Mouse (Mus musculus): ENCODE measurements at regions not wholly inside any gene's neighbourhood (a gene's known extent, or its start where the extent isn't known, plus 50 kb on each side); places are given as distances from the start of the nearest gene placed in this dataset.

GRCm38 (mm10) chr2:75144861-75145260 is 319.3 kb downstream of the Mtx2 start:
- no peak overlapping the region for H3K4me3 ChIP-seq (ENCODE audit: insufficient read depth, low read length)
- TF ChIP-seq CTCF (IDR thresholded peaks at IDR 0.05; ENCODE audit: extremely low read depth, insufficient read depth, low read length), result no peak
- no peak for TF ChIP-seq POLR2A (IDR thresholded peaks at IDR 0.05; ENCODE audit: extremely low read depth, insufficient read depth, low read length)
- H3K4me1 ChIP-seq (ENCODE audit: control insufficient read depth, insufficient read depth, low read length), result no peaks in the 10 kb centered on the region
- H3K27ac ChIP-seq (ENCODE audit: insufficient read depth, low read length), result no peak overlapping the region

GRCm38 (mm10) chr2:75146256-75146655 is 320.7 kb downstream of the Mtx2 start:
- Histone ChIP-seq H3K27ac (ENCODE audit: insufficient read depth, low read length) (no peak overlapping the region), H3K4me1 (ENCODE audit: control insufficient read depth, insufficient read depth, low read length) (no peaks in the 10 kb centered on the region), H3K4me3 (ENCODE audit: insufficient read depth, low read length) (no peak overlapping the region)
- TF ChIP-seq POLR2A (IDR thresholded peaks at IDR 0.05; ENCODE audit: extremely low read depth, insufficient read depth, low read length), result no peak
- no peak for TF ChIP-seq CTCF (IDR thresholded peaks at IDR 0.05; ENCODE audit: extremely low read depth, insufficient read depth, low read length)

GRCm38 (mm10) chr2:75147399-75147798 is 321.8 kb downstream of the Mtx2 start:
- no peak overlapping the region for H3K27ac ChIP-seq (ENCODE audit: insufficient read depth, low read length)
- H3K4me3 ChIP-seq (ENCODE audit: insufficient read depth, low read length), result no peak overlapping the region
- no peaks in the 10 kb centered on the region; the same call in 1 of the 2 replicates for H3K4me1 ChIP-seq (ENCODE audit: control insufficient read depth, insufficient read depth, low read length)
- TF ChIP-seq CTCF (IDR thresholded peaks at IDR 0.05; ENCODE audit: extremely low read depth, insufficient read depth, low read length), result no peak
- no peak for TF ChIP-seq POLR2A (IDR thresholded peaks at IDR 0.05; ENCODE audit: extremely low read depth, insufficient read depth, low read length)

- TF ChIP-seq CTCF (IDR thresholded peaks at IDR 0.05; ENCODE audit: extremely low read depth, insufficient read depth, low read length), result no peak
- TF ChIP-seq POLR2A (IDR thresholded peaks at IDR 0.05; ENCODE audit: extremely low read depth, insufficient read depth, low read length), result no peak
- Histone ChIP-seq H3K4me1 (ENCODE audit: control insufficient read depth, insufficient read depth, low read length) (no peaks in the 10 kb centered on the region; the same call in 1 of the 2 replicates), H3K27ac (ENCODE audit: insufficient read depth, low read length) (no peak overlapping the region), H3K4me3 (ENCODE audit: insufficient read depth, low read length) (no peak overlapping the region)
Measured at GRCm38 (mm10) chr2:75147967-75148366, 322.4 kb downstream of the Mtx2 start.

GRCm38 (mm10) chr2:75149036-75149435 is 323.4 kb downstream of the Mtx2 start:
- H3K4me3 ChIP-seq (ENCODE audit: insufficient read depth, low read length), result no peak overlapping the region
- TF ChIP-seq CTCF (IDR thresholded peaks at IDR 0.05; ENCODE audit: extremely low read depth, insufficient read depth, low read length) (no peak), POLR2A (IDR thresholded peaks at IDR 0.05; ENCODE audit: extremely low read depth, insufficient read depth, low read length) (no peak)
- no peak overlapping the region for H3K27ac ChIP-seq (ENCODE audit: insufficient read depth, low read length)
- H3K4me1 ChIP-seq (ENCODE audit: control insufficient read depth, insufficient read depth, low read length), result no peaks in the 10 kb centered on the region; the same call in 1 of the 2 replicates

GRCm38 (mm10) chr2:75149562-75149961 is 324.0 kb downstream of the Mtx2 start:
- Histone ChIP-seq H3K27ac (ENCODE audit: insufficient read depth, low read length) (no peak overlapping the region), H3K4me3 (ENCODE audit: insufficient read depth, low read length) (no peak overlapping the region), H3K4me1 (ENCODE audit: control insufficient read depth, insufficient read depth, low read length) (no peaks in the 10 kb centered on the region; the same call in 1 of the 2 replicates)
- TF ChIP-seq CTCF (IDR thresholded peaks at IDR 0.05; ENCODE audit: extremely low read depth, insufficient read depth, low read length) (no peak), POLR2A (IDR thresholded peaks at IDR 0.05; ENCODE audit: extremely low read depth, insufficient read depth, low read length) (no peak)

- Histone ChIP-seq H3K27ac (ENCODE audit: insufficient read depth, low read length) (no peak overlapping the region), H3K4me3 (ENCODE audit: insufficient read depth, low read length) (no peak overlapping the region), H3K4me1 (ENCODE audit: control insufficient read depth, insufficient read depth, low read length) (no peaks in the 10 kb centered on the region; the same call in 1 of the 2 replicates)
- TF ChIP-seq CTCF (IDR thresholded peaks at IDR 0.05; ENCODE audit: extremely low read depth, insufficient read depth, low read length) (peak; percentile 38; the same call in 1 of the 2 replicates), POLR2A (IDR thresholded peaks at IDR 0.05; ENCODE audit: extremely low read depth, insufficient read depth, low read length) (no peak)
Measured at GRCm38 (mm10) chr2:75150986-75151385, 325.4 kb downstream of the Mtx2 start.

GRCm38 (mm10) chr2:75151519-75151918 is 325.9 kb downstream of the Mtx2 start:
- Histone ChIP-seq H3K27ac (ENCODE audit: insufficient read depth, low read length) (no peak overlapping the region), H3K4me1 (ENCODE audit: control insufficient read depth, insufficient read depth, low read length) (no peaks in the 10 kb centered on the region; the same call in 1 of the 2 replicates), H3K4me3 (ENCODE audit: insufficient read depth, low read length) (no peak overlapping the region)
- no peak for TF ChIP-seq CTCF (IDR thresholded peaks at IDR 0.05; ENCODE audit: extremely low read depth, insufficient read depth, low read length)

GRCm38 (mm10) chr2:75152477-75152990 is 326.9 kb downstream of the Mtx2 start:
- Histone ChIP-seq H3K4me3 (ENCODE audit: insufficient read depth, low read length) (no peak overlapping the region), H3K4me1 (ENCODE audit: control insufficient read depth, insufficient read depth, low read length) (no peaks in the 10 kb centered on the region; the same call in 1 of the 2 replicates), H3K27ac (ENCODE audit: insufficient read depth, low read length) (no peak overlapping the region)
- TF ChIP-seq CTCF (IDR thresholded peaks at IDR 0.05; ENCODE audit: extremely low read depth, insufficient read depth, low read length) (peak; percentile 43), POLR2A (IDR thresholded peaks at IDR 0.05; ENCODE audit: extremely low read depth, insufficient read depth, low read length) (no peak)

DNA sequence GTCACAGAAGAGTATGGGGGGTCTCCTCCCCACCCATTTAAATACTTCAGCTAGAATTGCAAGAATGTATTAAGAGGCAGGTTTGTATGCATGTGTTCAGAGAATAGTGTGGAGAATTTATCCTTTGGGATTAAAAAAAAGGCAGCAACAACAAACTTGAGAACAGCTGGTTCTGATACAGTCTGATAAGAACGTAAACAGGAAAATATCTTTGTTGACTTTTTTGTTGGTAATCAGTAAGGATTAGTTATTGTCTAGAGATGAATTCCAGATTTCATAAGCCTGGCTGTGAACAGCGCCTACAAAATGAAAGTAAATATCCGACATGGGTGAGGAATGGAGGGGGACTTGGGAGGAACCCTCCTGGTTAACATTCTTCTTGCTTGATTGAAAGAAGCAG is 328.8 kb downstream of the Mtx2 start:
- no peak overlapping the region for H3K4me3 ChIP-seq (ENCODE audit: insufficient read depth, low read length)
- H3K27ac ChIP-seq (ENCODE audit: insufficient read depth, low read length), result no peak overlapping the region
- no peaks in the 10 kb centered on the region; the same call in 1 of the 2 replicates for H3K4me1 ChIP-seq (ENCODE audit: control insufficient read depth, insufficient read depth, low read length)
- no peak for TF ChIP-seq CTCF (IDR thresholded peaks at IDR 0.05; ENCODE audit: extremely low read depth, insufficient read depth, low read length)
- no peak for TF ChIP-seq POLR2A (IDR thresholded peaks at IDR 0.05; ENCODE audit: extremely low read depth, insufficient read depth, low read length)
